Mouse (Mus musculus): ENCODE data around the gene Efnb3. TPM values are rescaled to one million over a fixed set of nuclear protein-coding genes. Genes with fewer than 3 reads are reported as not detected.

Efnb3 gene
- total and polyA plus RNA-seq, 3 experiments: 0.56 to 2.8 (median 1.1) TPM

DNA sequence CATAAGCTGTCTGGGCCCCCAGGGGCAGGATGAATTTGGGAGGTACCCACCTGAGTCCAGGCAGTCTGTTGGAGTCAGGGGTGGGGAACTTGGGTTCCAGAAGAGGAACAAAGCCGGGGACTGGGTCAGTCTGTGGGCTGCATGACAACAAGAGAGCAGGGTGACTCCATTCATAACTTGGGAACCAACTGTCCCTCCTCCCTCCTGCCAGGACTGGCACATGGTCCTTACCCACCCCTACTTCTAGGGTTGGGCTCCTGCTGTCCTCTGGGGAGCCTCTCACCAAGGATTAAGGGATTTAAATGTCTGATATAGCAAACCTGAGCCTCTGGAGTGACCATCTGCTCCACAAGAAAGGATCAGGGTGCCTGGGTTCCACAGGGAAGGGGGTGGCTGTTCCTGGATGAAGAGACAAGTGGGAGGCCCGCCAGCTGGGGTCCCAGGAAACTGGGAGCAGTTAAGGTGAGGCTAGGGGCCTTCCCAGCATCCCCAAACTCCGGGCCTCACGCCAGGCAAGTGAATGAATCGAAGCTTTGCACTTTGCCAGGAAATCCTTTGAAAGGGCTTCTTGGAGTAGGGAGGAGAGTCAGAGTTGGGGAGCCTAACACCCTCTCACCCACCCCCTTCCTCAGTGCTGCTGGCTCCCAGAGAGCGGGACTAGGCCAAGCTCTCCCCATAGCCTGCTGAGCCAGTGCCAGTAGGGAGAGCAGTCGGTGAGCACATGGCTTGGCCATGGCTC, 32.1 kb upstream of the Efnb3 start:
- no peaks in the 10 kb centered on the region; a peak in 1 of 4 replicates for H3K4me1 ChIP-seq (ENCODE audit: control insufficient read depth in 1 of 2, insufficient read depth in 2 of 2)
- H3K36me3 ChIP-seq (replicated peaks in 1 of 2; ENCODE audit: control insufficient read depth in 1 of 2, insufficient read depth in 1 of 2, low read length in 1 of 2): peaks cover 63 to 75% of the 10 kb centered on the region in 2 experiments
- TF ChIP-seq GABPA (IDR thresholded peaks at IDR 0.05; ENCODE audit: insufficient replicate concordance, low read depth, low read length): no peak
- TF ChIP-seq MXI1 (IDR thresholded peaks at IDR 0.05; ENCODE audit: low read depth, low read length): no peak
- no peak for TF ChIP-seq MAFK (IDR thresholded peaks at IDR 0.05; ENCODE audit: insufficient replicate concordance, low read length)
- TF ChIP-seq POLR2A (IDR thresholded peaks at IDR 0.05; ENCODE audit: low read depth, low read length): 0 out of 2 replicates have a peak, but pooled peaks have one; percentile 13
- TF ChIP-seq NELFE (IDR thresholded peaks at IDR 0.05; ENCODE audit: low read depth, low read length): no peak
- TF ChIP-seq RAD21 (IDR thresholded peaks at IDR 0.05; ENCODE audit: low read depth, low read length): no peak
- TF ChIP-seq MAZ (IDR thresholded peaks at IDR 0.05; ENCODE audit: low read depth, low read length): no peak
- no peak for TF ChIP-seq ZNF384 (IDR thresholded peaks at IDR 0.05; ENCODE audit: low read depth, low read length)
- no peak overlapping the region for H3K27ac ChIP-seq (ENCODE audit: insufficient read depth, low read depth)
- H3K9ac ChIP-seq (ENCODE audit: insufficient read depth, low read depth): no peak overlapping the region
- dilution Hi-C loops (cut with MboI; ENCODE audit: extremely low pct_ligation_motif_present, extremely low pct_unique_long_range_greater_than_20kb, low sequenced_read_pairs) (no loop called here), in situ Hi-C loops (cut with MboI; ENCODE audit: low pct_ligation_motif_present, low pct_unique_long_range_greater_than_20kb, low sequenced_read_pairs) (no loop called here)
- no peak overlapping the region for H3K4me3 ChIP-seq (replicated peaks in 1 of 3; ENCODE audit: low read depth in 2 of 3, low read length in 2 of 3, poor library complexity in 1 of 3)
- H3K9me3 ChIP-seq (replicated peaks; ENCODE audit: low read length): no peaks in the 10 kb centered on the region
- H3K4me2 ChIP-seq (ENCODE audit: insufficient read depth, low read depth, poor library complexity, severe bottlenecking): no peak overlapping the region
- DNase-seq (ENCODE audit: extremely low read depth): no peak
- H3K27me3 ChIP-seq (replicated peaks): no peaks in the 10 kb centered on the region
- H3K79me2 ChIP-seq (replicated peaks; ENCODE audit: control insufficient read depth, extremely low read depth, insufficient read depth, poor library complexity, severe bottlenecking): peaks cover 1% of the 10 kb centered on the region

DNA sequence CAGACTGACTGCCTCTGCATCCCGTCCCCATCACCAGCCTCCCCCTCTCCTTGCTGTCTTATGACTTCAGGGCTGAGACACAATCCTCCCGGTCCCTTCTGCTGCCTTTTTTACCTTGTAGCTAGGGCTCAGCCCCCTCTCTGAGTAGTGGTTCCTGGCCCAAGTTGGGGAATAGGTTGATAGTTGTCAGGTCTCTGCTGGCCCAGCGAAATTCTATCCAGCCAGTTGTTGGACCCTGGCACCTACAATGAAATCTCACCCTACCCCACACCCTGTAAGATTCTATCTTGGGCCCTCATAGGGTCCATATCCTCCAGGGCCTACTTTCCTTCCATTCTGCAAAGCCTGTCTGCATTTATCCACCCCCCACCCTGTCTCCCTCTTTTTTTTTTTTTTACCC, 31.4 kb upstream of the Efnb3 start:
- TF ChIP-seq USF2 (conservative IDR thresholded peaks at IDR 0.05; ENCODE audit: low read depth, low read length) (no peak), MAX (IDR thresholded peaks at IDR 0.05; ENCODE audit: low read length) (no peak)

DNA sequence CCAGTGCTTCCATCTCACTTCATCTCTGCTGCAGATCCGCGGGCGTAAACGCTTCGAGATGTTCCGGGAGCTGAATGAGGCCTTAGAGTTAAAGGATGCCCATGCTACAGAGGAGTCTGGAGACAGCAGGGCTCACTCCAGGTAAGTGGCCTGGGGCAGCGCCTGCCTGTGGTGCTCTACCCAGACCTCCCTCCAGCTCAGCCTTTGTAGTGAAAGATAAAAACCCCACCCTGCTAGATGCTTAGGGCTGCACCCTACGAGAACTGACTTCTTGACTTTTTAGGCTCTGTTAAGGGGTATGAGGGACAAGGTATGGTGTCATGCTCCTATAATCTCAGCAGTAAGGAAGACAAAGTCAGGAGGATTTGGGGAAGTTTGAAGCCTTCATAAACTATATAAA, 30.6 kb upstream of the Efnb3 start:
- no peak overlapping the region for H3K4me2 ChIP-seq (ENCODE audit: insufficient read depth, low read depth, poor library complexity, severe bottlenecking)
- no peak overlapping the region for H3K27ac ChIP-seq (ENCODE audit: insufficient read depth, low read depth)
- peaks cover 5 to 12% of the 10 kb centered on the region in 2 experiments for H3K4me1 ChIP-seq (ENCODE audit: control insufficient read depth in 1 of 2, insufficient read depth in 2 of 2)
- in situ Hi-C loops (cut with MboI; ENCODE audit: low pct_ligation_motif_present, low pct_unique_long_range_greater_than_20kb, low sequenced_read_pairs): no loop called here
- peaks cover 15% of the 10 kb centered on the region for H3K79me2 ChIP-seq (replicated peaks; ENCODE audit: control insufficient read depth, extremely low read depth, insufficient read depth, poor library complexity, severe bottlenecking)
- H3K9ac ChIP-seq (ENCODE audit: insufficient read depth, low read depth): no peak overlapping the region
- DNase-seq (ENCODE audit: extremely low read depth): no peak
- dilution Hi-C loops (cut with MboI; ENCODE audit: extremely low pct_ligation_motif_present, extremely low pct_unique_long_range_greater_than_20kb, low sequenced_read_pairs): no loop called here
- no peak overlapping the region for H3K4me3 ChIP-seq (replicated peaks in 1 of 3; ENCODE audit: low read depth in 2 of 3, low read length in 2 of 3, poor library complexity in 1 of 3)
- no peak for TF ChIP-seq GABPA (IDR thresholded peaks at IDR 0.05; ENCODE audit: insufficient replicate concordance, low read depth, low read length)
- TF ChIP-seq PAX5 (IDR thresholded peaks at IDR 0.05; ENCODE audit: low read length): no peak
- TF ChIP-seq ZKSCAN1 (IDR thresholded peaks at IDR 0.05; ENCODE audit: borderline replicate concordance, low read depth, low read length): no peak
- no peak for TF ChIP-seq JUND (conservative IDR thresholded peaks at IDR 0.05; ENCODE audit: low read depth, low read length)
- no peak for TF ChIP-seq CHD2 (IDR thresholded peaks at IDR 0.05; ENCODE audit: low read length)
- TF ChIP-seq POLR2A (IDR thresholded peaks at IDR 0.05; ENCODE audit: low read depth, low read length): no peak
- no peak for TF ChIP-seq TBP (conservative IDR thresholded peaks at IDR 0.05; ENCODE audit: low read depth, low read length)
- TF ChIP-seq SMC3 (IDR thresholded peaks at IDR 0.05; ENCODE audit: low read depth, low read length): no peak
- TF ChIP-seq RAD21 (IDR thresholded peaks at IDR 0.05; ENCODE audit: low read depth, low read length): no peak
- no peaks in the 10 kb centered on the region for H3K9me3 ChIP-seq (replicated peaks; ENCODE audit: low read length)
- H3K36me3 ChIP-seq (replicated peaks in 1 of 2; ENCODE audit: control insufficient read depth in 1 of 2, insufficient read depth in 1 of 2, low read length in 1 of 2): peaks cover 67 to 88% of the 10 kb centered on the region in 2 experiments
- no peaks in the 10 kb centered on the region for H3K27me3 ChIP-seq (replicated peaks)

More for the DNA sequence above, 31.4 kb upstream of the Efnb3 start:
- Histone ChIP-seq H3K79me2 (replicated peaks; ENCODE audit: control insufficient read depth, extremely low read depth, insufficient read depth, poor library complexity, severe bottlenecking) (peaks cover 7% of the 10 kb centered on the region), H3K4me2 (ENCODE audit: insufficient read depth, low read depth, poor library complexity, severe bottlenecking) (no peak overlapping the region), H3K4me1 (ENCODE audit: control insufficient read depth in 1 of 2, insufficient read depth in 2 of 2) (peaks cover 0 to 4% of the 10 kb centered on the region in 2 experiments; a peak in 2 of 4 replicates), H3K27me3 (replicated peaks) (no peaks in the 10 kb centered on the region), H3K4me3 (replicated peaks in 1 of 3; ENCODE audit: low read depth in 2 of 3, low read length in 2 of 3, poor library complexity in 1 of 3) (no peak overlapping the region), H3K9me3 (replicated peaks; ENCODE audit: low read length) (no peaks in the 10 kb centered on the region), H3K9ac (ENCODE audit: insufficient read depth, low read depth) (no peak overlapping the region), H3K36me3 (replicated peaks in 1 of 2; ENCODE audit: control insufficient read depth in 1 of 2, insufficient read depth in 1 of 2, low read length in 1 of 2) (peaks cover 64 to 81% of the 10 kb centered on the region in 2 experiments), H3K27ac (ENCODE audit: insufficient read depth, low read depth) (no peak overlapping the region)
- no peak for DNase-seq (ENCODE audit: extremely low read depth)
- in situ Hi-C loops (cut with MboI; ENCODE audit: low pct_ligation_motif_present, low pct_unique_long_range_greater_than_20kb, low sequenced_read_pairs) (no loop called here), dilution Hi-C loops (cut with MboI; ENCODE audit: extremely low pct_ligation_motif_present, extremely low pct_unique_long_range_greater_than_20kb, low sequenced_read_pairs) (no loop called here)
